Mouse (Mus musculus) MEL (cell line): ENCODE results near the gene Alox5. TPM values are rescaled to one million over a fixed set of nuclear protein-coding genes. Genes with fewer than 3 reads are reported as not detected.

Experiments
- DNase-seq: peaks from one replicate; pipeline ENCODE4 v3.0.0; 2011; ENCODE audit warnings: low read depth, low spot score
- H3K27ac ChIP-seq: 2 replicates; pipeline ENCODE4 v1.5.1; 2012; ENCODE audit warnings: low read depth, mild to moderate bottlenecking, control low read depth, low read length, moderate library complexity; ENCODE audit not compliant: control insufficient read depth
- H3K27me3 ChIP-seq, 2 experiments: fragments of 150-350 bp in 1 of 2; sonication (generic) in 1 of 2; 2 replicates each; pipeline ENCODE4 v1.6.1; 2012; ENCODE audit warnings: low read length in 2 of 2, mild to moderate bottlenecking in 2 of 2, improper control_type of control experiment in 1 of 2, moderate library complexity in 1 of 2; ENCODE audit not compliant: insufficient read depth in 2 of 2, control insufficient read depth in 1 of 2
- H3K36me3 ChIP-seq, 2 experiments: 2 replicates each; pipeline ENCODE4 v1.6.1; 2012 to 2014; ENCODE audit warnings: low read length in 2 of 2, improper control_type of control experiment in 1 of 2, inconsistent platforms in 1 of 2, mild to moderate bottlenecking in 1 of 2; ENCODE audit not compliant: insufficient read depth in 2 of 2, control insufficient read depth in 1 of 2
- H3K4me1 ChIP-seq, 2 experiments: fragments of 150-350 bp in 1 of 2; sonication (generic) in 1 of 2; 2 replicates each; pipeline ENCODE4 v1.6.1; 2012; ENCODE audit warnings: low read length in 2 of 2, improper control_type of control experiment in 1 of 2, mild to moderate bottlenecking in 1 of 2; ENCODE audit not compliant: insufficient read depth in 2 of 2, control insufficient read depth in 1 of 2
- H3K4me3 ChIP-seq, 2 experiments: fragments of 150-350 bp in 1 of 2; sonication (generic) in 1 of 2; 2 replicates each; pipeline ENCODE4 v1.5.1; 2012; ENCODE audit warnings: low read depth in 2 of 2, low read length in 2 of 2, mild to moderate bottlenecking in 2 of 2, moderate library complexity in 2 of 2, control low read depth in 1 of 2, improper control_type of control experiment in 1 of 2; ENCODE audit not compliant: control insufficient read depth in 1 of 2, insufficient read depth in 1 of 2
- H3K79me2 ChIP-seq: 2 replicates; pipeline ENCODE4 v1.6.1; 2012; ENCODE audit warnings: mild to moderate bottlenecking, low read length, moderate library complexity; ENCODE audit not compliant: control insufficient read depth, poor library complexity, insufficient read depth
- H3K9ac ChIP-seq: 2 replicates; pipeline ENCODE4 v1.6.1; 2012; ENCODE audit warnings: low read depth, mild to moderate bottlenecking, control low read depth, low read length, moderate library complexity; ENCODE audit not compliant: control insufficient read depth, poor library complexity, severe bottlenecking
- H3K9me3 ChIP-seq: fragments of 150-350 bp; sonication (generic); replicated peaks from 2 replicates; pipeline ENCODE4 v1.6.1; 2012; ENCODE audit warnings: mild to moderate bottlenecking, low read length, improper control_type of control experiment, moderate library complexity; ENCODE audit not compliant: insufficient read depth
- BHLHE40 ChIP-seq: IDR thresholded peaks from 2 replicates; pipeline ENCODE4 v1.6.1; 2012; ENCODE audit warnings: low read depth, mild to moderate bottlenecking, inconsistent platforms, low read length, improper control_type of control experiment, borderline replicate concordance
- CHD1 ChIP-seq: IDR thresholded peaks from 2 replicates; pipeline ENCODE4 v1.6.1; 2012; ENCODE audit warnings: low read depth, mild to moderate bottlenecking, inconsistent platforms, low read length, improper control_type of control experiment
- CHD2 ChIP-seq: IDR thresholded peaks from 2 replicates; pipeline ENCODE4 v1.6.1; 2011; ENCODE audit warnings: low read length, improper control_type of control experiment
- CTCF ChIP-seq, 3 experiments: IDR thresholded peaks in 2 of 3; conservative IDR thresholded peaks in 1 of 3; 2 replicates each; pipeline ENCODE4 v1.5.1; 2011 to 2012; ENCODE audit warnings: low read length in 3 of 3, low read depth in 2 of 3, mild to moderate bottlenecking in 2 of 3, improper control_type of control experiment in 1 of 3, inconsistent platforms in 1 of 3, mixed read lengths in 1 of 3, moderate library complexity in 1 of 3; ENCODE audit not compliant: control insufficient read depth in 1 of 3, insufficient read depth in 1 of 3, poor library complexity in 1 of 3, severe bottlenecking in 1 of 3
- ELF1 ChIP-seq: IDR thresholded peaks from 2 replicates; pipeline ENCODE4 v1.6.1; 2014; ENCODE audit warnings: low read depth, mild to moderate bottlenecking, inconsistent platforms, low read length, improper control_type of control experiment, moderate library complexity
- EP300 ChIP-seq, 2 experiments: IDR thresholded peaks; 2 replicates each; pipeline ENCODE4 v1.6.1; 2011; ENCODE audit warnings: improper control_type of control experiment in 2 of 2, low read length in 2 of 2, low read depth in 1 of 2, mild to moderate bottlenecking in 1 of 2
- GABPA ChIP-seq: IDR thresholded peaks from 2 replicates; pipeline ENCODE4 v1.6.1; 2012; ENCODE audit warnings: low read depth, mild to moderate bottlenecking, inconsistent platforms, low read length, improper control_type of control experiment, moderate library complexity
- GATA1 ChIP-seq: IDR thresholded peaks from 2 replicates; pipeline ENCODE4 v1.6.1; 2011; ENCODE audit warnings: low read depth, low read length, improper control_type of control experiment
- HCFC1 ChIP-seq: IDR thresholded peaks from 2 replicates; pipeline ENCODE4 v1.6.1; 2012; ENCODE audit warnings: low read depth, mild to moderate bottlenecking, inconsistent platforms, low read length, improper control_type of control experiment, moderate library complexity
- JUND ChIP-seq: IDR thresholded peaks from 2 replicates; pipeline ENCODE4 v1.6.1; 2011; ENCODE audit warnings: low read depth, mild to moderate bottlenecking, improper control_type of control experiment, low read length
- KAT2A ChIP-seq: conservative IDR thresholded peaks from 2 replicates; pipeline ENCODE4 v1.6.1; 2012; ENCODE audit warnings: low read depth, low read length, improper control_type of control experiment, inconsistent platforms
- MAFK ChIP-seq: IDR thresholded peaks from 2 replicates; pipeline ENCODE4 v1.6.1; 2011; ENCODE audit warnings: low read depth, mild to moderate bottlenecking, low read length, improper control_type of control experiment, borderline replicate concordance
- MAZ ChIP-seq: IDR thresholded peaks from 2 replicates; pipeline ENCODE4 v1.6.1; 2012; ENCODE audit warnings: low read depth, mild to moderate bottlenecking, inconsistent platforms, low read length, improper control_type of control experiment
- MXI1 ChIP-seq: IDR thresholded peaks from 2 replicates; pipeline ENCODE4 v1.6.1; 2011; ENCODE audit warnings: mild to moderate bottlenecking, low read depth, low read length, improper control_type of control experiment
- MYB ChIP-seq: IDR thresholded peaks from 2 replicates; pipeline ENCODE4 v1.6.1; 2011; ENCODE audit warnings: mild to moderate bottlenecking, low read depth, low read length, improper control_type of control experiment
- NRF1 ChIP-seq: IDR thresholded peaks from 2 replicates; pipeline ENCODE4 v1.6.1; 2014; ENCODE audit warnings: low read depth, mild to moderate bottlenecking, inconsistent platforms, low read length, improper control_type of control experiment, moderate library complexity; ENCODE audit not compliant: poor library complexity, insufficient read depth, severe bottlenecking
- POLR2A ChIP-seq, 2 experiments: IDR thresholded peaks; 2 replicates each; pipeline ENCODE4 v1.6.1; 2011 to 2012; ENCODE audit warnings: low read length in 2 of 2, mild to moderate bottlenecking in 2 of 2, control low read depth in 1 of 2, improper control_type of control experiment in 1 of 2, low read depth in 1 of 2, moderate library complexity in 1 of 2; ENCODE audit not compliant: control insufficient read depth in 1 of 2, insufficient read depth in 1 of 2, poor library complexity in 1 of 2
- POLR2AphosphoS2 ChIP-seq: IDR thresholded peaks from 2 replicates; pipeline ENCODE4 v1.6.1; 2011; ENCODE audit warnings: low read length, improper control_type of control experiment
- RAD21 ChIP-seq: IDR thresholded peaks from 2 replicates; pipeline ENCODE4 v1.6.1; 2011; ENCODE audit warnings: mild to moderate bottlenecking, low read depth, low read length, improper control_type of control experiment
- RCOR1 ChIP-seq: IDR thresholded peaks from 2 replicates; pipeline ENCODE4 v1.6.1; 2012; ENCODE audit warnings: low read depth, mild to moderate bottlenecking, inconsistent platforms, low read length, improper control_type of control experiment
- SIN3A ChIP-seq: IDR thresholded peaks from 2 replicates; pipeline ENCODE4 v1.6.1; 2012; ENCODE audit warnings: low read length, improper control_type of control experiment, inconsistent platforms
- SMC3 ChIP-seq: IDR thresholded peaks from 2 replicates; pipeline ENCODE4 v1.6.1; 2011; ENCODE audit warnings: low read depth, low read length, improper control_type of control experiment
- TAL1 ChIP-seq: IDR thresholded peaks from 2 replicates; pipeline ENCODE4 v1.6.1; 2012; ENCODE audit warnings: mild to moderate bottlenecking, inconsistent platforms, low read length, moderate library complexity, mixed read lengths
- TCF12 ChIP-seq: IDR thresholded peaks from 2 replicates; pipeline ENCODE4 v1.6.1; 2014; ENCODE audit warnings: low read depth, mild to moderate bottlenecking, inconsistent platforms, low read length, improper control_type of control experiment, moderate library complexity
- ZC3H11A ChIP-seq: IDR thresholded peaks from 2 replicates; pipeline ENCODE4 v1.6.1; 2012; ENCODE audit warnings: low read depth, mild to moderate bottlenecking, inconsistent platforms, low read length, improper control_type of control experiment
- ZKSCAN1 ChIP-seq: IDR thresholded peaks from 2 replicates; pipeline ENCODE4 v1.6.1; 2012; ENCODE audit warnings: low read depth, mild to moderate bottlenecking, inconsistent platforms, low read length, improper control_type of control experiment, moderate library complexity
- ZNF384 ChIP-seq: IDR thresholded peaks from 2 replicates; pipeline ENCODE4 v1.6.1; 2012; ENCODE audit warnings: low read depth, mild to moderate bottlenecking, inconsistent platforms, low read length, improper control_type of control experiment
- polyA plus RNA-seq, 2 experiments: library from polyadenylated mRNA; stranded (reverse) in 1 of 2; unstranded in 1 of 2; fragments of >175 nt in 1 of 2; fragments of >200 nt in 1 of 2; gene quantifications; 2 replicates each; pipeline versions ENCODE4 v1.2.1 to v1.2.4; 2012; ENCODE audit warnings: low replicate concordance in 2 of 2, low read depth in 1 of 2; ENCODE audit not compliant: insufficient read length in 2 of 2, insufficient read depth in 1 of 2, missing spikeins in 1 of 2
- total RNA-seq: library from RNA; depleted of rRNA; stranded (reverse); fragments of 300-350 nt; gene quantifications from 2 replicates; pipeline ENCODE4 v1.2.3, GENCODE M21; 2012

Gene Alox5
- total and polyA plus RNA-seq, 3 experiments, result 1.1 to 5.7 TPM; not detected in 1

GRCm38 (mm10) chr6:116495960-116496359 is 35.0 kb upstream of the Alox5 start:
- Histone ChIP-seq H3K36me3 (no peaks in the 10 kb centered on the region), H3K27ac (no peak overlapping the region)
- TF ChIP-seq JUND (no peak), TAL1 (no peak), NRF1 (no peak), TCF12 (no peak), POLR2A (IDR thresholded peaks at IDR 0.05; ENCODE audit: control insufficient read depth in 1 of 2, insufficient read depth in 1 of 2, low read depth in 1 of 2, low read length in 2 of 2, poor library complexity in 1 of 2) (no peak), RCOR1 (no peak), MAFK (no peak), MYB (no peak), SMC3 (no peak), GABPA (no peak), ELF1 (no peak), ZC3H11A (no peak), CTCF (IDR thresholded peaks at IDR 0.05 in 2 of 3, conservative IDR thresholded peaks at IDR 0.05 in 1 of 3; ENCODE audit: control insufficient read depth in 1 of 3, insufficient read depth in 1 of 3, low read depth in 2 of 3, low read length in 3 of 3, poor library complexity in 1 of 3, severe bottlenecking in 1 of 3) (no peak), CHD2 (no peak), ZKSCAN1 (no peak), RAD21 (no peak), MXI1 (no peak), KAT2A (no peak), ZNF384 (no peak), SIN3A (no peak)
- TF ChIP-seq, all 39 proteins: peak for 0
- Histone ChIP-seq H3K9ac (no peak overlapping the region), H3K9me3 (no peaks in the 10 kb centered on the region), H3K27me3 (peaks cover 0 to 3% of the 10 kb centered on the region in 2 experiments; a peak in 1 of 4 replicates), H3K4me3 (no peak overlapping the region), H3K4me1 (no peaks in the 10 kb centered on the region), H3K79me2 (no peaks in the 10 kb centered on the region)
- no peak for DNase-seq

GRCm38 (mm10) chr6:116493742-116494141 is 32.8 kb upstream of the Alox5 start:
- H3K27me3 ChIP-seq, result peaks cover 0 to 3% of the 10 kb centered on the region in 2 experiments; a peak in 1 of 4 replicates
- no peaks in the 10 kb centered on the region for H3K79me2 ChIP-seq
- H3K27ac ChIP-seq, result no peak overlapping the region
- DNase-seq, result no peak
- H3K36me3 ChIP-seq, result no peaks in the 10 kb centered on the region
- no peaks in the 10 kb centered on the region for H3K4me1 ChIP-seq
- no peak overlapping the region for H3K4me3 ChIP-seq
- TF ChIP-seq MYB (no peak), MAFK (no peak), ELF1 (no peak), SIN3A (no peak), GATA1 (no peak), BHLHE40 (no peak), GABPA (no peak), ZKSCAN1 (no peak), POLR2AphosphoS2 (no peak), HCFC1 (no peak), EP300 (IDR thresholded peaks at IDR 0.05; ENCODE audit: low read depth in 1 of 2, low read length in 2 of 2) (no peak), MAZ (no peak), CHD1 (no peak)
- H3K9me3 ChIP-seq, result no peaks in the 10 kb centered on the region
- no peak overlapping the region for H3K9ac ChIP-seq
